Mouse (Mus musculus): ENCODE data around the gene Pdilt.

GRCm38 (mm10) chr7:119542445-119542844 is 19.2 kb upstream of the Pdilt start:
- TF ChIP-seq EP300 (IDR thresholded peaks at IDR 0.05; ENCODE audit: low read depth) (no peak), CTCF (IDR thresholded peaks at IDR 0.05; ENCODE audit: low read depth) (no peak)

All from liver, embryonic 14.5 days (tissue).